In the genomic region with DNA sequence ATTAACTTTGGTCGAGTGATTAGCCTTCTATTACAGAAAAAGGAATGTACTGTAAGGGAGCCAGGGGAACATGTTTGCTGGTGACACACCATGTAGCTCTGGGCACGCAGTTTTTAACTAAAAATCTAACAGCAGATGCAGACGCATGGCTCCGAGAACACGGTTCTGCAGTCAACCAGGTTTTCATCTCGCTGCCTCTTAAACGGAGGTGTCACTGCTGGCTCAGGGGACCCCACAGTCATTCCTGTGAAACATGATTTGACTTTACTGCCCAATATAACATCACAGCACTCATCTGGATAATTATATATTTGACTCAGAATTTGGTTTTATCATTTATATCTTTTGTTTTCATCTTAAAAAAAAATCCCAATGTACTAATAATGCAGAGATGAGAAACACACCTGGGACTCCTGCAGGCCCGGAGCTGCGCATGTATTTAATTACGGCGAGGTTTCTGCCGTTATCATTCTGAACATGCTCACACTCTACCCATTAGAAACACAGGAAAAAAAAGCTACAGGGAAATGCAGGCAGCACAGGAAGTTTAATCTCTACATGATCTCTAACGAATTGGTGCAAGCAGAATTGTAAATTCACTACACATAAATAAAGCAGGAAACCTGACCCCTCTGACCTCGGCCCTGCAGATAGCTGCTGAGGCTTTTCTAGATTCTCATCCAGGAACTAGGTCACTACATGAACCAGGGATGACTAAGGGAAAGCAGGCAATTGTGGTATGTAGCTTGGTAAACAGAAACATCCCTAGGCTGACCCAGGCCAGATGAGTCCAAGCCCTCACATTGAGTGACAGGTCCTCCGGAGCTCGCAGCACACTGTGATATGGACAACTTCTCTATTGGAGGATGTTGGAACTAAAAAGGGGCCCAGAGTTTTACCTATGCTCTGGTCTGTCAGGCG, we compare ENCODE assay signal across 12 mouse cellular contexts.
A peak's percentile ranks its signal among the peaks of the same experiment; 100 is the strongest.
DNase-seq lines count a peak whose midpoint lies in the region; ATAC-seq and TF ChIP-seq lines count a peak whose summit lies in the region.
"Had no signal": no experiment of that assay in that cellular context is flagged by ENCODE, and none has a peak within 500 bp of the region (broad histone marks: within the 10 kb centered on the region; RNA-seq: fewer than 3 reads in every experiment).

No protein-coding gene starts in this region.

- H3K36me3 ChIP-seq in midbrain, postnatal 0 days (ENCODE audit: insufficient read depth, low read length): no peaks in the 10 kb centered on the region
- H3K36me3 ChIP-seq: heart, embryonic 15.5 days; limb, embryonic 13.5 days had no signal

- no peak overlapping the region for H3K4me3 ChIP-seq in midbrain, postnatal 0 days (ENCODE audit: low read depth, low read length)
- H3K4me3 ChIP-seq: heart, embryonic 15.5 days; limb, embryonic 13.5 days had no signal

- peak; percentile 62 for ATAC-seq in common myeloid progenitor, adult 5-6 weeks (replicated peaks; ENCODE audit: low read depth, poor library complexity, severe bottlenecking)
- ATAC-seq in midbrain, postnatal 0 days (ENCODE audit: low FRiP score): 0 out of 2 replicates have a peak, but pooled peaks have one; percentile 44

- peak; percentile 11 for DNase-seq in embryo, embryonic 9.5 days (ENCODE audit: extremely low spot score)
- DNase-seq in embryo, embryonic 11 days: no peak
- peak; percentile 10 for DNase-seq in layer of hippocampus, adult 11-12 months (ENCODE audit: low spot score)
- no peak for DNase-seq in layer of hippocampus, postnatal 36 days
- no peak for DNase-seq in midbrain, postnatal 0 days (ENCODE audit: low spot score)
- no peak for DNase-seq in cerebellum, adult 9-11 months
- no peak for DNase-seq in B cell, adult 2 months
- DNase-seq: cerebellum, adult 11 months; lung, postnatal 14 days had no signal

- H3K27me3 ChIP-seq in midbrain, postnatal 0 days (ENCODE audit: insufficient read depth, low read length): no peaks in the 10 kb centered on the region
- H3K27me3 ChIP-seq: heart, embryonic 15.5 days; limb, embryonic 13.5 days had no signal

- peak overlapping the region; percentile 18; the same call in 1 of the 2 replicates for H3K27ac ChIP-seq in midbrain, postnatal 0 days (ENCODE audit: low read depth, low read length)
- H3K27ac ChIP-seq: heart, embryonic 15.5 days; limb, embryonic 13.5 days had no signal

- H3K4me1 ChIP-seq in midbrain, postnatal 0 days (ENCODE audit: insufficient read depth, low read length): no peaks in the 10 kb centered on the region; the same call in 1 of the 2 replicates

- WGBS in midbrain, postnatal 0 days: 38% methylated on average over 17 of the region's 17 CpGs

- H3K9me3 ChIP-seq in midbrain, postnatal 0 days (ENCODE audit: low read length): no peaks in the 10 kb centered on the region
- H3K9me3 ChIP-seq: heart, embryonic 15.5 days; limb, embryonic 13.5 days had no signal

- H3K9ac ChIP-seq in midbrain, postnatal 0 days (replicated peaks; ENCODE audit: low read length, poor library complexity, severe bottlenecking): no peak overlapping the region
- H3K9ac ChIP-seq: heart, embryonic 15.5 days; limb, embryonic 13.5 days had no signal

- TF ChIP-seq CTCF in midbrain, postnatal 0 days (IDR thresholded peaks at IDR 0.05): no peak

- 0 out of 2 replicates have a peak overlapping the region, but pooled peaks have one; percentile 15 for H3K4me2 ChIP-seq in midbrain, postnatal 0 days (ENCODE audit: low read depth, low read length, poor library complexity, severe bottlenecking)
- H3K4me2 ChIP-seq: heart, embryonic 15.5 days; limb, embryonic 13.5 days had no signal

Comparison
In these comparisons a context has a peak if more than half of its experiments do, and no peak if none do; other contexts are left out.
1. DNase-seq: peak in embryo, embryonic 9.5 days (single experiment) and layer of hippocampus, adult 11-12 months (single experiment); none in embryo, embryonic 11 days (single experiment), layer of hippocampus, postnatal 36 days (0 of 2), midbrain, postnatal 0 days (single experiment), cerebellum, adult 9-11 months (single experiment) and B cell, adult 2 months (0 of 2).